Mouse (Mus musculus) embryo, embryonic 10 days (tissue): ENCODE measurements around the gene Thoc5.

Experiments used
- DNase-seq: peaks from one replicate; pipeline ENCODE4 v3.0.0-alpha.2; 2015; ENCODE audit warnings: low spot score

Thoc5 gene

GRCm38 (mm10) chr11:4894848-4895816 lies at the start of gene Thoc5:
Thoc5 (plus strand) TSS chr11:4895320.
- DNase-seq, result peak; percentile 92

GRCm38 (mm10) chr11:4848483-4849248 lies 46.5 kb upstream of the Thoc5 start:
- DNase-seq, result peak; percentile 61

GRCm38 (mm10) chr11:4849258-4849943 lies 45.7 kb upstream of the Thoc5 start, which contains the start of gene Nf2:
Nf2 (minus strand) TSS chr11:4849536.
- DNase-seq, result peak; percentile 99

GRCm38 (mm10) chr11:4850404-4850803 lies 44.7 kb upstream of the Thoc5 start:
- DNase-seq, result no peak

- no peak for DNase-seq
These were observed 42.1 kb upstream of the Thoc5 start for GRCm38 (mm10) chr11:4853021-4853420.

GRCm38 (mm10) chr11:4854181-4854580 lies 40.9 kb upstream of the Thoc5 start:
- DNase-seq, result no peak

GRCm38 (mm10) chr11:4858416-4858815 lies 36.7 kb upstream of the Thoc5 start:
- no peak for DNase-seq

- no peak for DNase-seq
These were observed 34.1 kb upstream of the Thoc5 start for GRCm38 (mm10) chr11:4860986-4861385.

GRCm38 (mm10) chr11:4861816-4862604 lies 33.1 kb upstream of the Thoc5 start:
- peak; percentile 41 for DNase-seq

GRCm38 (mm10) chr11:4862730-4863129 lies 32.4 kb upstream of the Thoc5 start:
- DNase-seq, result no peak

- DNase-seq, result peak; percentile 90
These were observed 29.4 kb upstream of the Thoc5 start for GRCm38 (mm10) chr11:4865645-4866251.

GRCm38 (mm10) chr11:4873755-4874475 lies 21.2 kb upstream of the Thoc5 start, which contains the start of gene Nipsnap1:
Nipsnap1 (plus strand) TSS chr11:4873951.
- DNase-seq, result peak; percentile 92

GRCm38 (mm10) chr11:4874551-4874950 lies 20.6 kb upstream of the Thoc5 start:
- DNase-seq, result peak; percentile 47

- no peak for DNase-seq
These were observed 14.0 kb upstream of the Thoc5 start for GRCm38 (mm10) chr11:4881087-4881486.

GRCm38 (mm10) chr11:4882892-4883627 lies 12.1 kb upstream of the Thoc5 start:
- peak; percentile 72 for DNase-seq

GRCm38 (mm10) chr11:4885385-4885903 lies 9.7 kb upstream of the Thoc5 start:
- peak; percentile 49 for DNase-seq

- DNase-seq, result no peak
These were observed 8.1 kb upstream of the Thoc5 start for GRCm38 (mm10) chr11:4886987-4887386.

GRCm38 (mm10) chr11:4900437-4900836 lies 5.3 kb downstream of the Thoc5 start:
- peak; percentile 51 for DNase-seq

- DNase-seq, result no peak
These were observed 6.8 kb downstream of the Thoc5 start for GRCm38 (mm10) chr11:4901956-4902355.
